Mouse (Mus musculus) stomach, embryonic 16.5 days (tissue): ENCODE results near the gene Tigar. TPM values are rescaled to one million over a fixed set of nuclear protein-coding genes. Genes with fewer than 3 reads are reported as not detected.
A peak's percentile ranks its signal among the peaks of the same experiment; 100 is the strongest.

Experiments used
- ATAC-seq: fragments of 200-750 bp; cut with Nextera tagmentation; 2 replicates; pipeline ENCODE4 v1.8.0; 2017; ENCODE audit warnings: moderate number of reproducible peaks, moderate TSS enrichment; ENCODE audit not compliant: insufficient read depth, low FRiP score
- H3K27ac ChIP-seq: fragments of 300-500 bp; sonication (generic); 2 replicates; pipeline ENCODE4 v1.5.1; 2014; ENCODE audit warnings: low read length
- H3K27me3 ChIP-seq: fragments of 300-500 bp; sonication (generic); 2 replicates; pipeline ENCODE4 v1.6.1; 2014; ENCODE audit warnings: low read length, control low read depth, mixed read lengths; ENCODE audit not compliant: control insufficient read depth, insufficient read depth
- H3K36me3 ChIP-seq: fragments of 300-500 bp; sonication (generic); 2 replicates; pipeline ENCODE4 v1.6.1; 2014; ENCODE audit warnings: low read length; ENCODE audit not compliant: control insufficient read depth, insufficient read depth
- H3K4me1 ChIP-seq: fragments of 300-500 bp; sonication (generic); 2 replicates; pipeline ENCODE4 v1.6.1; 2014; ENCODE audit warnings: low read length, control low read depth, mixed read lengths; ENCODE audit not compliant: control insufficient read depth, insufficient read depth
- H3K4me2 ChIP-seq: fragments of 300-500 bp; sonication (generic); 2 replicates; pipeline ENCODE4 v1.6.1; 2014; ENCODE audit warnings: low read depth, low read length, mixed read lengths
- H3K4me3 ChIP-seq: fragments of 300-500 bp; sonication (generic); replicated peaks from 2 replicates; pipeline ENCODE4 v1.5.1; 2014; ENCODE audit warnings: mild to moderate bottlenecking, low read length
- H3K9ac ChIP-seq: fragments of 300-500 bp; sonication (generic); 2 replicates; pipeline ENCODE4 v1.6.1; 2014; ENCODE audit warnings: low read length
- H3K9me3 ChIP-seq: fragments of 300-500 bp; sonication (generic); replicated peaks from 2 replicates; pipeline ENCODE4 v1.6.1; 2016; ENCODE audit warnings: low read length, control low read depth; ENCODE audit not compliant: control insufficient read depth
- WGBS: fragments of 180-500 bp; shearing (Covaris S2); extraction: QIAGEN DNeasy Blood & Tissue Kit; methylation state at CpG from one replicate; pipeline ENCODE4 v1.1.7; 2014; 5-methylcytosine and 5-hydroxymethylcytosine counted together
- polyA plus RNA-seq: library from polyadenylated mRNA; unstranded; fragments of >200 nt; fragmentation: Nextera tagmentation; extraction: Ambion mirVana; gene quantifications from 2 replicates; pipeline ENCODE4 v1.2.1, GENCODE M21; 2015

Tigar gene
- polyA plus RNA-seq, 1 experiment from 2014 or later, result 4.6 TPM

GRCm38 (mm10) chr6:127105107-127105506 is 4.2 kb downstream of the Tigar start:
- H3K9me3 ChIP-seq, result no peaks in the 10 kb centered on the region
- no peak for ATAC-seq
- H3K27me3 ChIP-seq, result no peaks in the 10 kb centered on the region
- peaks cover 2% of the 10 kb centered on the region; the same call in 1 of the 2 replicates for H3K36me3 ChIP-seq
- no peak overlapping the region for H3K4me3 ChIP-seq
- H3K4me2 ChIP-seq, result no peak overlapping the region
- WGBS, result 70% methylated on average over 6 of the region's 6 CpGs
- peaks cover 11% of the 10 kb centered on the region; the same call in 1 of the 2 replicates for H3K4me1 ChIP-seq
- H3K27ac ChIP-seq, result no peak overlapping the region
- no peak overlapping the region for H3K9ac ChIP-seq

DNA sequence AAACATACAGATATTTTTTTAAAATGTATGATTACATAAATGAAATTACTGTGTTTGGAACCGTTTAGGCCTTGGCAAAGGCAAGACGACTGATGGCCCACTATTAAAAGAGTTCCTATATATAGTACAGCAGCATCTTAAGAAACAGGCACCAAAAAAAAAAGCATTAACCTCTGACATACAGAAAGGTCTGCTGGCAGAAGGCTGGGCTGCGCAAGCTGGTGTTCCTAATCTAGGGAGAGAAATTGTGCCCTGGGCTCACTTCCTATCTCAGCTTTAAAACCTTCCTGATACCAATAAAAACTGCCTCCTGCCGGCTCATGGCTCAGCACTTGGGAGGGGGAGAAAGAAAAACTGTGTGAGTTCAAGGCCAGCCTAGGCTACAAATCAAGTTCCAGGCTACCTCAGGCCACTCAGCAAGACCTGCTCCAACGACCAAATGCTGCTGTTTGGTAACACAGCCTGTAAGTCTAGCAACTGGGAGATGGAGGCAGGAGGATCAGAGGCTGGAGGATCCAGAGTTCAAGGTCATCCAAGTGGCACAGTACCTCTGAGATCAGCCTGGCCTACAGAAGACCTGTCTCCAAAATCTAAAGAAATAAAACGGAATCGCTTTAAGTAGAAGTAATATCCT is 4.8 kb downstream of the Tigar start:
- ATAC-seq, result no peak
- WGBS, result 77% methylated on average over 7 of the region's 7 CpGs

DNA sequence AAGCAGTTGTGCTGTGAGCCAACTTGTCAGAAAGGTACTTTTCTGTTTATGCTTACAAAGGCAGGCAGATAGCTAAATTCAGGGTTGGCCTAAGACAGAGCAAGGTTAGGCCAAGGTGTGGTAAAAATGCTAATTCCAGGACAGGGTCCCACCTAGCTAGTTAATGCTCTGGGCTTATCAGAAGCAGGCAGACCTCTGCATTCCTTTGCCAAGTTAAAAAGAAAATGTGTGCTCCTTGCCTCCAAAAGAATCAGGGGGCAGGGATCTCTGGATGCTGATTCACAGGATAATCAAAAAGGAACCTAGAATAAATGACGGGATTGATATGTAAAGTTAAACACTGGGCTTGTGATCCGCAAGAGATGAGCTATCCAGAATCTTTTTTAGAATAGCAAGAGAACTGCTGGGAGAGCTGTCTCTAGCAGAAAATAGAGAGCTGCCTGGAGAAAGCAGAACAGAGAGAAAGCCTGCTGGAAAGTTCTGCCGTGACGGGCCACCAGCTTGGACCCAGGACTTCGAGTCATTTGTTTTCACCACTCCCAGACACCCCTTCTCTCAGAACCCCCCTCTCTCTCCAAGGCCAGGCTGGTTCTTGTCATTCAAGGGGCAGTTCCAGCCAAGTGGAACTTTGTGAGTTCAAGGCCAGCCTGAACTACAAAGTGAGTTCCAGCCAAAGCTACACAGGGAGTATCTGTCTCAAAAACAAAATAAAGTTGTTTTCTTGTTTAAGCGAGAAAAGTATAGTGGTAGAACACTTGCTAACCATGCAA is 5.7 kb downstream of the Tigar start:
- Histone ChIP-seq H3K27me3 (no peaks in the 10 kb centered on the region), H3K4me3 (no peak overlapping the region), H3K36me3 (peaks cover 2% of the 10 kb centered on the region; the same call in 1 of the 2 replicates), H3K4me1 (0 out of 2 replicates have a peak, but pooled peaks cover 6% of the 10 kb centered on the region), H3K4me2 (no peak overlapping the region), H3K9ac (no peak overlapping the region), H3K27ac (no peak overlapping the region), H3K9me3 (no peaks in the 10 kb centered on the region)
- no peak for ATAC-seq
- WGBS, result 90% methylated on average over 6 of the region's 6 CpGs

More for the DNA sequence above, 4.8 kb downstream of the Tigar start:
- H3K27me3 ChIP-seq, result no peaks in the 10 kb centered on the region
- H3K27ac ChIP-seq, result no peak overlapping the region
- H3K4me2 ChIP-seq, result no peak overlapping the region
- H3K36me3 ChIP-seq, result peaks cover 2% of the 10 kb centered on the region; the same call in 1 of the 2 replicates
- H3K4me3 ChIP-seq, result no peak overlapping the region
- H3K9me3 ChIP-seq, result no peaks in the 10 kb centered on the region
- 0 out of 2 replicates have a peak, but pooled peaks cover 8% of the 10 kb centered on the region for H3K4me1 ChIP-seq
- H3K9ac ChIP-seq, result no peak overlapping the region

DNA sequence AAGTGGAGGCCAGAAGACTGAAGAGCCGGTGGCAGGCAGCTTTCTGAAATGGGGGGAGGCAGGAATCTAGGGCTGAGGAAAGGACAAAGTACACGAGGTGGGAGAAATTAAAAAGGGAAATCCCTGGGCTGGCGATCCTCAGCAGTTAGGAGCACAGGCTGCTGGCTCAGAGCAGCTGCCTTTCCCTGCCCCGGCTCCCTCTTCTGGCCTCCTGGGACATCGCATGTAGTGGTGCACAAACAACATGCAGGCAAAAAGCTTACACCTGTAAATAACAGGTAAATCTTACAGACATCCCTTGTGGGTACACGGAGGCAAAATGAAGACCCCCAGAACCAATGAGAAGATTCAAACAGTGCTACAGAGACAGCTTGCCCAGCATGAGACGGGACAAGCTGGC is 14.8 kb downstream of the Tigar start:
- no peak overlapping the region for H3K9ac ChIP-seq
- no peaks in the 10 kb centered on the region for H3K4me1 ChIP-seq
- H3K9me3 ChIP-seq, result no peaks in the 10 kb centered on the region
- no peak overlapping the region for H3K4me3 ChIP-seq
- no peak overlapping the region for H3K4me2 ChIP-seq
- no peaks in the 10 kb centered on the region for H3K27me3 ChIP-seq
- H3K27ac ChIP-seq, result no peak overlapping the region
- no peaks in the 10 kb centered on the region for H3K36me3 ChIP-seq
- WGBS, result 60% methylated on average over 7 of the region's 7 CpGs
- ATAC-seq, result no peak

DNA sequence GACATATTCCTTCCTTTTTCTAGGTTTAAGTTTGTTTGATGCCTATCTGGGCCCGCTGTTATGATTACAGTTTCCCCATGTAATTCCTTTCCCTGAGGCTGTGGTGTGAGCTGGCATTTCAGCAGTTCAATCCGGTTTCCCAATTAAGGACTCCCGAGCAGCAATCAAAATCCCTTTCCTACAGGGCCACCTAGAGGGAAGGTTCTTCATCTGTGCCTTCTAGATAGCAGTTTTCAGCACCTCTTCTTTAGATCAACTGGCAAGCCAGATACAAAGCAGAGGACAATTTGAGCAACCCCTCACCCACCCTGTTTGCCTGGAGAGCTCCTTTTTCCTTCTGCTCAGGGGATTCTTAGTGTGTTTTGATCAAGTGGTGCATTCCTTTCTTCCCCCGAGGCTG is 22.6 kb downstream of the Tigar start:
- Histone ChIP-seq H3K27me3 (no peaks in the 10 kb centered on the region), H3K9ac (no peak overlapping the region), H3K27ac (no peak overlapping the region), H3K36me3 (no peaks in the 10 kb centered on the region), H3K4me3 (no peak overlapping the region), H3K9me3 (no peaks in the 10 kb centered on the region), H3K4me2 (no peak overlapping the region), H3K4me1 (no peaks in the 10 kb centered on the region)
- ATAC-seq, result no peak
- WGBS, result 63% methylated on average over 4 of the region's 4 CpGs

- no peaks in the 10 kb centered on the region for H3K36me3 ChIP-seq
- H3K27ac ChIP-seq, result no peak overlapping the region
- no peak overlapping the region for H3K4me2 ChIP-seq
- no peaks in the 10 kb centered on the region for H3K9me3 ChIP-seq
- ATAC-seq, result no peak
- 70% methylated on average over 6 of the region's 6 CpGs for WGBS
- peaks cover 15% of the 10 kb centered on the region; the same call in 1 of the 2 replicates for H3K27me3 ChIP-seq
- H3K4me1 ChIP-seq, result peaks cover 8% of the 10 kb centered on the region
- H3K4me3 ChIP-seq, result no peak overlapping the region
- H3K9ac ChIP-seq, result no peak overlapping the region
Observed at GRCm38 (mm10) chr6:127081820-127082219, 27.5 kb downstream of the Tigar start.

DNA sequence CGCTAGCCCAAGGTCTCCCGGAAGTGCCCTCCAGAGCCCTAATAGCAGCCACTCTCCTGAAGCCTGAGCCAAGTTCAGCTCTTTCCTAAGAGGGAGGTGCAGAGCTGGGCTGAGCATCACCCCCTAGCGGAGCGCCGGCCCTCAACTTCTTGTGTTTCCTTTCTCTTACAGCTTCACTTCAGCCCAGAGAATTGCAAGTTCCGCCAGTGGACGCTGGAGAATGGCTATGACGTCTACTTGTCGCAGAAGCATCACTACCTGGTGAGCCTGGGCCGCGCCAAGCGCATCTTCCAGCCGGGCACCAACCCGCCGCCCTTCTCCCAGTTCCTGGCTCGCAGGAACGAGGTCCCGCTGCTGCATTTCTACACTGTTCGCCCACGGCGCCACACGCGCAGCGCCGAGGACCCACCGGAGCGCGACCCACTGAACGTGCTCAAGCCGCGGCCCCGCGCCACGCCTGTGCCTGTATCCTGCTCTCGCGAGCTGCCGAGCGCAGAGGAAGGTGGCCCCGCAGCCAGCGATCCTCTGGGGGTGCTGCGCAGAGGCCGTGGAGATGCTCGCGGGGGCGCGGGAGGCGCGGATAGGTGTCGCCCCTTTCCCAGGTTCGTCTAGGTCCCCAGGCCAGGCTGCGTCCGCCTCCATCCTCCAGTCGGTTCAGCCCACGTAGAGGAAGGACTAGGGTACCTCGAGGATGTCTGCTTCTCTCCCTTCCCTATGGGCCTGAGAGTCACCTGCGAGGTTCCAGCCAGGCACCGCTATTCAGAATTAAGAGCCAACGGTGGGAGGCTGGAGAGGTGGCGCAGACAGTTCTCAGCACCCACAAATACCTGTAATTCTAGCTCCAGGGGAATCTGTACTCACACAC is 29.3 kb downstream of the Tigar start:
- Histone ChIP-seq H3K4me1 (peaks cover 8% of the 10 kb centered on the region), H3K27me3 (peaks cover 15% of the 10 kb centered on the region; the same call in 1 of the 2 replicates), H3K9me3 (no peaks in the 10 kb centered on the region), H3K9ac (peak overlapping the region; percentile 75), H3K27ac (no peak overlapping the region), H3K4me3 (peak overlapping the region; percentile 57), H3K4me2 (peak overlapping the region; percentile 89), H3K36me3 (no peaks in the 10 kb centered on the region)
- WGBS, result 2% methylated on average over 59 of the region's 59 CpGs
- ATAC-seq, result peak; percentile 60

DNA sequence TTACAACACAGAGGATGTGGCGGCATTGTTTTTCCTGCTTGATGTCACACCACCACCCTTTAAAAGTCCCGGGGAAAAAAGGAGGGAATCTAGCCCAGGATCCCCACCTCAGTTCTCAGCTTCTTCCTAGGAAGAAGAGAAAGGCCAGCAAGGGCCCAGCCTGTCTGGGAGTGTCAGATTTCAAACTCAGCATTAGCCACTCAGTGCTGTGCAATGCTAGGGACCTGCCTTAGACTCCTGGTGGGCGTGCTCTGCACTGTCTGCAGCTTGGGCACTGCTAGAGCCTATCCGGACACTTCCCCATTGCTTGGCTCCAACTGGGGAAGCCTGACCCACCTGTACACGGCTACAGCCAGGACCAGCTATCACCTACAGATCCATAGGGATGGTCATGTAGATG is 36.5 kb downstream of the Tigar start, which contains the start of gene Fgf23:
Fgf23 (plus strand) TSS at position 86 of the 400 bp plus-strand sequence.
- H3K4me3 ChIP-seq, result peak within 1 kb of the TSS; percentile 18
- H3K9ac ChIP-seq, result peak within 1 kb of the TSS; percentile 19; the same call in 1 of the 2 replicates
- no peaks in the 10 kb centered on the region for H3K9me3 ChIP-seq
- WGBS, result 9% methylated on average over 5 of the region's 5 CpGs
- peak within 1 kb of the TSS; percentile 44 for H3K4me2 ChIP-seq
- H3K27me3 ChIP-seq, result no peaks in the 10 kb centered on the region
- H3K27ac ChIP-seq, result no peak within 1 kb of the TSS
- H3K4me1 ChIP-seq, result peaks cover 11% of the 10 kb centered on the region
- peak; percentile 81 for ATAC-seq
- H3K36me3 ChIP-seq, result no peaks in the 10 kb centered on the region
